Mouse (Mus musculus): ENCODE data around the gene Cttnbp2nl. TPM values are rescaled to one million over a fixed set of nuclear protein-coding genes. Genes with fewer than 3 reads are reported as not detected.

The Cttnbp2nl gene
- polyA plus RNA-seq, 1 experiment from 2014 or later = 55.7 TPM

GRCm38 (mm10) chr3:104979735-104980134 is 73.2 kb downstream of the Cttnbp2nl start:
- WGBS = 67% methylated on average over 5 of the region's 5 CpGs
- no peak for DNase-seq (ENCODE audit: low spot score)
- no peak overlapping the region for H3K27ac ChIP-seq (ENCODE audit: low read depth, low read length)
- H3K4me1 ChIP-seq (ENCODE audit: control insufficient read depth, insufficient read depth, low read length) = no peaks in the 10 kb centered on the region
- H3K9ac ChIP-seq (ENCODE audit: low read length) = no peak overlapping the region
- H3K4me2 ChIP-seq (ENCODE audit: low read depth) = no peak overlapping the region
- no peaks in the 10 kb centered on the region for H3K36me3 ChIP-seq (ENCODE audit: control insufficient read depth, insufficient read depth, low read length)
- ATAC-seq (ENCODE audit: insufficient read depth, low FRiP score, low TSS enrichment) = no peak
- H3K9me3 ChIP-seq (ENCODE audit: control insufficient read depth, low read length) = no peaks in the 10 kb centered on the region
- H3K4me3 ChIP-seq (ENCODE audit: low read depth, low read length) = no peak overlapping the region
- no peaks in the 10 kb centered on the region for H3K27me3 ChIP-seq (ENCODE audit: control insufficient read depth, insufficient read depth, low read length)

DNA sequence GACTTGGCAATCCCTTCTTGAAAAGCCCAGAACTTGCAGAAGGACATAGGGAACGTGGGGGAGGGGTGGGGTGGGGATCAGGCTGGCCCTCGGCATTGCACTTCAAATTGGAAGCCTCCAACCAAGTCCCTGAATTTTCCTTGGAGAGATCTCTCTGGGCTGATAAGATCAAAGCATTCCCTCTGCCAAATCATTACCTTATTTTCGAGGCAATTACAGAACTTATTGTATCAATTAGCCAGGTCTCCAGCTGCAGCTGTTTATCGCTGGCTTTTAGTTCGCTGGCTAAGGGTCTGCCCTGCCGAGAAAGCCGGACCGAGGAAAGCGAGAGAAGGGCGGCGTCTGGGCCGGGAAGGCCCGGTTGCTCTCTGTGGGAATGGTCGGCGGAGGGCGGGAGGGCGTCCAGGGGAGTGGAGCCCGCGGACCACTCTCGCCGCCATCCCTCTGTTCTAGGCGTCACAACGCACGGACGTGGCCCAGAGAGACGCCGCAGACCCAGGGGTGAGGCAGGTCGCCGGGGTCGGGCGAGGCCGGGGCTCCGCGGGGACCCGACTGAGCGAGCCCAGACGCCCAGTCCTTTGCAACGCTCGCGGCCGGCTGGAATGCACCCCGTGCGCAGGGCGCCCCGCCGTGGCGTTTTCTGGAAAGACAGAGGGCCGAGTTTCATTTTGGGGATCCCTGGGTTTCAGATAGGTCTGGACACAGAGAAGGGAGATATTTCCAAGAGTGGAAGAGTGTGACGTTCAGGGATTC is 85.2 kb downstream of the Cttnbp2nl start:
- Histone ChIP-seq H3K27ac (ENCODE audit: low read depth, low read length) (no peak overlapping the region), H3K9me3 (ENCODE audit: control insufficient read depth, low read length) (no peaks in the 10 kb centered on the region; the same call in 1 of the 2 replicates), H3K4me1 (ENCODE audit: control insufficient read depth, insufficient read depth, low read length) (0 out of 2 replicates have a peak, but pooled peaks cover 2% of the 10 kb centered on the region), H3K9ac (ENCODE audit: low read length) (peak overlapping the region; percentile 74), H3K4me3 (ENCODE audit: low read depth, low read length) (peak overlapping the region; percentile 43), H3K27me3 (ENCODE audit: control insufficient read depth, insufficient read depth, low read length) (peaks cover 8% of the 10 kb centered on the region), H3K36me3 (ENCODE audit: control insufficient read depth, insufficient read depth, low read length) (no peaks in the 10 kb centered on the region), H3K4me2 (ENCODE audit: low read depth) (peak overlapping the region; percentile 61)
- WGBS = under 1% methylated on average over 47 of the region's 49 CpGs
- ATAC-seq (ENCODE audit: insufficient read depth, low FRiP score, low TSS enrichment) (peak; percentile 75), DNase-seq (ENCODE audit: low spot score) (peak; percentile 87)

- WGBS = 78% methylated on average over 7 of the region's 7 CpGs
- DNase-seq (ENCODE audit: low spot score) (no peak), ATAC-seq (ENCODE audit: insufficient read depth, low FRiP score, low TSS enrichment) (no peak)
- Histone ChIP-seq H3K27ac (ENCODE audit: low read depth, low read length) (no peak overlapping the region), H3K27me3 (ENCODE audit: control insufficient read depth, insufficient read depth, low read length) (peaks cover 24% of the 10 kb centered on the region), H3K9ac (ENCODE audit: low read length) (no peak overlapping the region), H3K36me3 (ENCODE audit: control insufficient read depth, insufficient read depth, low read length) (no peaks in the 10 kb centered on the region), H3K4me2 (ENCODE audit: low read depth) (no peak overlapping the region), H3K9me3 (ENCODE audit: control insufficient read depth, low read length) (no peaks in the 10 kb centered on the region; the same call in 1 of the 2 replicates), H3K4me3 (ENCODE audit: low read depth, low read length) (0 out of 2 replicates have a peak overlapping the region, but pooled peaks have one; percentile 2), H3K4me1 (ENCODE audit: control insufficient read depth, insufficient read depth, low read length) (0 out of 2 replicates have a peak, but pooled peaks cover 2% of the 10 kb centered on the region)
Measured at GRCm38 (mm10) chr3:104965991-104966554, 86.9 kb downstream of the Cttnbp2nl start.

DNA sequence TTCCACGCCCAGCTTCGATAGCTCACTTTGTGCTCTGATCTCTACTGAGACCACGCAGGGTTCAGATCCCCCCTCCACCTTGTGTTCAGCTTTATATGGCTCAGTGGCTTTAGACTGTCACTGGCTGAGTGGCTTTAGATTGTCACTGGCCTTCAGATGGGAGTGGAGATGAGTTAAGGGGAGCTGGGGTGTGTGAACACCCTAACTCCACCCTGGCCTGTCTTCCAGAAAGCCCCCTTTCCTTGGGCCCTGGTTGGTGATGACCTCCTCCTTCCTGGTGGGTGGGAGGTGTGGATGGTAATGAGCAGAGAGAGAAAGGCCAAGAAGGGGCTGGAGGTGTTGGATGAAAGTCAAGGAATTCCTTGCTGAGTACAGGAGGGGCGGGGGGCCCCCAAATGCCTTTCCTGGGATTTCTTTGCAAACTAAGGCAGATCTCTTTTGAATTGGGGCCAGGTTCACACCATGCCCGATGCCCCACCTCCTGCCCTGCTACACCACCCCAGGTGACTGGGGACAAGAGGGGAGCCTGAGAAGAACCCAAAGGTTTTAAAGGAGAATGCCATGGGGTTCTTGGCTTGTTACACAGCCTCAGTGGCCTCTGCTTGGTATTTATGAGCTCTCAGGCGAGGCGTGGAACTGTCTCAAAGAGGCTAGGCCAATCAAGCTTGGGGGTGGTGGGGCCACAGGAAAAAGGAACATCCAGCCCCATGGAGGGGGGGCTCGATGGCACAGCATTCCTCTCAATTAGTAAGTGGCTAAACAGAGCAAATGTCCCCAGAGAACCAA is 87.7 kb downstream of the Cttnbp2nl start:
- no peak overlapping the region for H3K27ac ChIP-seq (ENCODE audit: low read depth, low read length)
- no peaks in the 10 kb centered on the region for H3K9me3 ChIP-seq (ENCODE audit: control insufficient read depth, low read length)
- peaks cover 32% of the 10 kb centered on the region for H3K27me3 ChIP-seq (ENCODE audit: control insufficient read depth, insufficient read depth, low read length)
- ATAC-seq (ENCODE audit: insufficient read depth, low FRiP score, low TSS enrichment) (no peak), DNase-seq (ENCODE audit: low spot score) (no peak)
- no peaks in the 10 kb centered on the region for H3K36me3 ChIP-seq (ENCODE audit: control insufficient read depth, insufficient read depth, low read length)
- WGBS = 57% methylated on average over 8 of the region's 8 CpGs
- H3K9ac ChIP-seq (ENCODE audit: low read length) = no peak overlapping the region
- 0 out of 2 replicates have a peak, but pooled peaks cover 2% of the 10 kb centered on the region for H3K4me1 ChIP-seq (ENCODE audit: control insufficient read depth, insufficient read depth, low read length)
- H3K4me2 ChIP-seq (ENCODE audit: low read depth) = no peak overlapping the region
- H3K4me3 ChIP-seq (ENCODE audit: low read depth, low read length) = no peak overlapping the region

DNA sequence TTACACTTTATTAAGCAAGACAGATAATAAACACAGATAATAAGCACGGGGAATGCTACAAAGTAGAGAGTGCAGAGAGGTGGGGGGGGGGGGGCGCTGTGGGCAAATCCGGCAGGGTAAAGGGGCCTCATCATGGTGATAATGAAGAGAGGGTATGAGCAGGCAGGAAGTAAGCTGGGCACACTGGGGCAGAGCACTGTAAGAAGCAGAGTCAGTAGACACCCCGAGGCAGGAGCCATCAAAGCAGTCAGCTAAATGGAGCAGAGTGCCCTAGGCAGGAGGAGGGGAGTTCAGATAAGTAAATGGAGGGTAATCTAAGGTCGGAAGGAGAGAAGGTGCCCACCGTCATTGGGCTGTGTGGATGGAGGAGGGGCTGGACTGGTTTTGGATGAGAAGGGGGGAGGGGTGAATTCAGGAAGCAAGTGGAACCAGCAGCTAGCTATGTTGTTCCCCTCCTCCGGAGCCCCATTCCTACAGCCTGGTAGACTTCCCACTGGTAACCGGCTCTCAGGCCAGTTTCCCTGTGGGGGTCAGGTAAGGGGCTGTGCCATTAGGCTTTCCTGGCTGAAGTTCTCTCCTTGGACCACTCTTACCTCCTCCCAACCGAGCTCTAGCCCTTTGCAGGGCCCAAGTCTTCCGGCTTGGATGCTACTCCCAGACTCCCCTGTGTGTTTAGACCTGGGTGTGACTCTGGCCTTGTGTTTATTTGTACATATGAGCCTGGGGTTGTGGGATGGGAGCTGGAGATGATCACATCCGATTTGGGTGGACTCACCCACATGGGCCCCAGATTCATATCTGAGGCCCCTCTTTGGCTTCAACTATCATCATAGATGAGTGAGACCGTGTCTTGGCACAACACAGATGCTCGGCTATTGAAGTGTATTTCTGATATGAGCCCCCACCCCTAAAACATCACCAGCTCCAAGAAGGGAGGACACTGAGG is 89.3 kb downstream of the Cttnbp2nl start:
- no peak for ATAC-seq (ENCODE audit: insufficient read depth, low FRiP score, low TSS enrichment)
- Histone ChIP-seq H3K27ac (ENCODE audit: low read depth, low read length) (no peak overlapping the region), H3K4me2 (ENCODE audit: low read depth) (no peak overlapping the region), H3K9ac (ENCODE audit: low read length) (no peak overlapping the region), H3K9me3 (ENCODE audit: control insufficient read depth, low read length) (no peaks in the 10 kb centered on the region), H3K36me3 (ENCODE audit: control insufficient read depth, insufficient read depth, low read length) (no peaks in the 10 kb centered on the region), H3K4me3 (ENCODE audit: low read depth, low read length) (no peak overlapping the region), H3K27me3 (ENCODE audit: control insufficient read depth, insufficient read depth, low read length) (peaks cover 45% of the 10 kb centered on the region), H3K4me1 (ENCODE audit: control insufficient read depth, insufficient read depth, low read length) (0 out of 2 replicates have a peak, but pooled peaks cover 2% of the 10 kb centered on the region)
- 23% methylated on average over 13 of the region's 13 CpGs for WGBS
- no peak for DNase-seq (ENCODE audit: low spot score)

DNA sequence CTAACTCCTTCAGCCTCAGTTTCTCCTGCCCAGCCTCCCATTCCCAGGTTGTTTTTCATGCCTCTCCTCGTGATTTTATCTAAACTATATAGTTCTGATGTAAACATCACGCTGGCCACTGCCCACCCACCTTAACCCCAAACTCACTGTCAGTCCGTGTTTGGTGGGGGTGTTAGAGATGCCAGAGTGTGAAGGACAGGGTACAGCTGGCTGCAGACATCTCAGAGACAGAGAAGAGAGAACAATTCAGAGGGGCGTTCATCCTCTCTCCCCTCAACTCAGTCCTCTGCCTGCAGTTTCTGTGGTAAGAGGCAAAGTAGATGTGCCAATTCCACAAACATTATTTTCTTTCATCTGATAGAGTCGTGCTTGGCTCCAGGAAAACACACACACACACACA is 90.1 kb downstream of the Cttnbp2nl start:
- Histone ChIP-seq H3K27me3 (ENCODE audit: control insufficient read depth, insufficient read depth, low read length) (peaks cover 45% of the 10 kb centered on the region), H3K4me3 (ENCODE audit: low read depth, low read length) (no peak overlapping the region), H3K9ac (ENCODE audit: low read length) (no peak overlapping the region), H3K4me1 (ENCODE audit: control insufficient read depth, insufficient read depth, low read length) (no peaks in the 10 kb centered on the region), H3K27ac (ENCODE audit: low read depth, low read length) (no peak overlapping the region), H3K9me3 (ENCODE audit: control insufficient read depth, low read length) (no peaks in the 10 kb centered on the region), H3K36me3 (ENCODE audit: control insufficient read depth, insufficient read depth, low read length) (no peaks in the 10 kb centered on the region), H3K4me2 (ENCODE audit: low read depth) (no peak overlapping the region)
- 10% methylated on average over 5 of the region's 5 CpGs for WGBS
- no peak for DNase-seq (ENCODE audit: low spot score)
- ATAC-seq (ENCODE audit: insufficient read depth, low FRiP score, low TSS enrichment) = no peak

GRCm38 (mm10) chr3:104962141-104962611 is 90.8 kb downstream of the Cttnbp2nl start:
- Histone ChIP-seq H3K4me3 (ENCODE audit: low read depth, low read length) (peak overlapping the region; percentile 40), H3K27ac (ENCODE audit: low read depth, low read length) (no peak overlapping the region), H3K4me2 (ENCODE audit: low read depth) (peak overlapping the region; percentile 61), H3K36me3 (ENCODE audit: control insufficient read depth, insufficient read depth, low read length) (no peaks in the 10 kb centered on the region), H3K27me3 (ENCODE audit: control insufficient read depth, insufficient read depth, low read length) (peaks cover 45% of the 10 kb centered on the region), H3K9me3 (ENCODE audit: control insufficient read depth, low read length) (no peaks in the 10 kb centered on the region), H3K4me1 (ENCODE audit: control insufficient read depth, insufficient read depth, low read length) (no peaks in the 10 kb centered on the region), H3K9ac (ENCODE audit: low read length) (no peak overlapping the region)
- 1% methylated on average over 31 of the region's 31 CpGs for WGBS
- ATAC-seq (ENCODE audit: insufficient read depth, low FRiP score, low TSS enrichment) = no peak
- DNase-seq (ENCODE audit: low spot score) = peak; percentile 53

Measured in neural tube, embryonic 11.5 days (tissue).